18 mouse cellular contexts compared by ENCODE assay signal in the genomic region with DNA sequence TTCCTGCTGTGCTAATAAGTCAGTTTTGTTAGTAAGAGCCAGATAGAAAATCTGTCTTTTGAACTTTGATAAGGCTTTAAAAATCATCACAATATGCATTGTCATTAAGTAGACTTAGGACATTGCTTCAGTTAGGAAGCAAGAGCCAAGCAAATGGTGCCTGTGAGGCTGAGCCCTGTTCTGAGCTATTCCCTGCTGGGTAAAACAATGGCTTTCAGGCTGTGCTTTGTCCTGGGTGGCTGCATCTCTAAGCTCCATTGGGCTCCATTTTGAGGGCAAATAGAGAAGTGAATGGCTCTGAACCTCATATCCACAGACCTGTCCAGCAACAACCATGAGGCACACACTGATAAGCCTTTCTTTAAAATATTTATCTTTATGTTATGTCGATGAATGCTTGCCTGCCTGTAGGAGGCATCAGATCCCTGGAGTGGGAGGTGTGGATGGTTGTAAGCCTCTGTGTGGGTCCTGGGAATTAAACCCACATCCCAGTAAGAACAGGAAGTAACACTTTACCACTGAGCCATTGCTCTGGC. TPM values are rescaled to one million over a fixed set of nuclear protein-coding genes. Genes with fewer than 3 reads are reported as not detected.
DNase-seq lines count a peak whose midpoint lies in the region; ATAC-seq and TF ChIP-seq lines count a peak whose summit lies in the region.
"Had no signal": no experiment of that assay in that cellular context is flagged by ENCODE, and none has a peak within 500 bp of the region (broad histone marks: within the 10 kb centered on the region; RNA-seq: fewer than 3 reads in every experiment).

No protein-coding gene starts in this region.

- no peaks in the 10 kb centered on the region for H3K9me3 ChIP-seq in MEL (replicated peaks; ENCODE audit: insufficient read depth, low read length)
- H3K9me3 ChIP-seq in liver, embryonic 12.5 days (replicated peaks) = no peaks in the 10 kb centered on the region
- H3K9me3 ChIP-seq in forebrain, embryonic 16.5 days (ENCODE audit: control insufficient read depth, low read length) = no peaks in the 10 kb centered on the region
- H3K9me3 ChIP-seq: embryonic facial prominence, embryonic 15.5 days; heart, embryonic 15.5 days; hindbrain, embryonic 15.5 days; limb, embryonic 10.5 days had no signal

- H3K27ac ChIP-seq in MEL (ENCODE audit: control insufficient read depth, low read depth, low read length) = no peak overlapping the region
- H3K27ac ChIP-seq in liver, embryonic 12.5 days = peak overlapping the region; percentile 53
- no peak overlapping the region for H3K27ac ChIP-seq in forebrain, embryonic 16.5 days (ENCODE audit: low read length)
- H3K27ac ChIP-seq: embryonic facial prominence, embryonic 15.5 days; heart, embryonic 15.5 days; hindbrain, embryonic 15.5 days; layer of hippocampus, adult 2 months; limb, embryonic 10.5 days had no signal

- peak in 1 of 3 experiments; percentile 33; a peak in 2 of 6 replicates for TF ChIP-seq CTCF in MEL (IDR thresholded peaks at IDR 0.05 in 2 of 3, conservative IDR thresholded peaks at IDR 0.05 in 1 of 3; ENCODE audit: control insufficient read depth in 1 of 3, insufficient read depth in 1 of 3, low read depth in 2 of 3, low read length in 3 of 3, poor library complexity in 1 of 3, severe bottlenecking in 1 of 3)

- H3K4me3 ChIP-seq in MEL (ENCODE audit: control insufficient read depth in 1 of 2, insufficient read depth in 1 of 2, low read depth in 2 of 2, low read length in 2 of 2) = no peak overlapping the region
- no peak overlapping the region for H3K4me3 ChIP-seq in liver, embryonic 12.5 days
- no peak overlapping the region for H3K4me3 ChIP-seq in forebrain, embryonic 16.5 days (replicated peaks; ENCODE audit: low read length)
- H3K4me3 ChIP-seq: embryonic facial prominence, embryonic 15.5 days; heart, embryonic 15.5 days; hindbrain, embryonic 15.5 days; layer of hippocampus, adult 2 months; limb, embryonic 10.5 days had no signal

- no peaks in the 10 kb centered on the region for H3K27me3 ChIP-seq in MEL (ENCODE audit: control insufficient read depth in 1 of 2, insufficient read depth in 2 of 2, low read length in 2 of 2)
- no peaks in the 10 kb centered on the region for H3K27me3 ChIP-seq in liver, embryonic 12.5 days (replicated peaks)
- peaks cover 2% of the 10 kb centered on the region for H3K27me3 ChIP-seq in forebrain, embryonic 16.5 days (replicated peaks; ENCODE audit: control insufficient read depth, insufficient read depth, low read length)
- H3K27me3 ChIP-seq: hindbrain, embryonic 15.5 days had no signal

- peaks cover 0 to 12% of the 10 kb centered on the region in 2 experiments; a peak in 2 of 4 replicates for H3K36me3 ChIP-seq in MEL (ENCODE audit: control insufficient read depth in 1 of 2, insufficient read depth in 2 of 2, low read length in 2 of 2)
- no peaks in the 10 kb centered on the region for H3K36me3 ChIP-seq in liver, embryonic 12.5 days
- no peaks in the 10 kb centered on the region for H3K36me3 ChIP-seq in forebrain, embryonic 16.5 days (ENCODE audit: control insufficient read depth, insufficient read depth)
- H3K36me3 ChIP-seq: embryonic facial prominence, embryonic 15.5 days; heart, embryonic 15.5 days; hindbrain, embryonic 15.5 days; limb, embryonic 10.5 days had no signal

- no peak overlapping the region for H3K4me2 ChIP-seq in liver, embryonic 12.5 days
- no peak overlapping the region for H3K4me2 ChIP-seq in forebrain, embryonic 16.5 days (ENCODE audit: low read length)
- H3K4me2 ChIP-seq: embryonic facial prominence, embryonic 15.5 days; heart, embryonic 15.5 days; hindbrain, embryonic 15.5 days had no signal

- no peak overlapping the region for H3K9ac ChIP-seq in MEL (ENCODE audit: control insufficient read depth, low read depth, low read length, poor library complexity, severe bottlenecking)
- no peak overlapping the region for H3K9ac ChIP-seq in liver, embryonic 12.5 days
- H3K9ac ChIP-seq in forebrain, embryonic 16.5 days (replicated peaks; ENCODE audit: low read depth, low read length) = no peak overlapping the region
- H3K9ac ChIP-seq: embryonic facial prominence, embryonic 15.5 days; heart, embryonic 15.5 days; hindbrain, embryonic 15.5 days had no signal

- DNase-seq in MEL (ENCODE audit: low read depth, low spot score) (peak; percentile 72), R1 (ENCODE audit: low read depth, low spot score) (peak; percentile 70)
- DNase-seq in heart, postnatal 36 days = no peak
- DNase-seq in T-cell, adult 2 months (ENCODE audit: low spot score) = no peak
- DNase-seq: cerebellum, adult 8-10 months; cerebellum, postnatal 36 days; kidney, postnatal 25 days; lung, adult 2 months; thymus, postnatal 14 days had no signal

- intact Hi-C loops in heart, postnatal 36 days (cut with DNase I) = no loop called here

- peak; percentile 52 to 67 for TF ChIP-seq EP300 in MEL (IDR thresholded peaks at IDR 0.05; ENCODE audit: low read depth in 1 of 2, low read length in 2 of 2)

- TF ChIP-seq RAD21 in MEL (IDR thresholded peaks at IDR 0.05; ENCODE audit: low read depth, low read length) = no peak

- peaks cover 8 to 27% of the 10 kb centered on the region in 2 experiments for H3K4me1 ChIP-seq in MEL (ENCODE audit: control insufficient read depth in 1 of 2, insufficient read depth in 2 of 2, low read length in 2 of 2)
- H3K4me1 ChIP-seq in liver, embryonic 12.5 days = peaks cover 63% of the 10 kb centered on the region
- peaks cover 11% of the 10 kb centered on the region for H3K4me1 ChIP-seq in forebrain, embryonic 16.5 days (replicated peaks; ENCODE audit: control insufficient read depth, insufficient read depth, low read length)

- no peak for TF ChIP-seq POLR2A in MEL (IDR thresholded peaks at IDR 0.05; ENCODE audit: control insufficient read depth in 1 of 2, insufficient read depth in 1 of 2, low read depth in 1 of 2, low read length in 2 of 2, poor library complexity in 1 of 2)

- 0% methylated on average over 1 of the region's 1 CpGs for WGBS in liver, embryonic 12.5 days (ENCODE audit: insufficient replicate concordance)
- 3% methylated on average over 1 of the region's 1 CpGs for WGBS in forebrain, embryonic 16.5 days

- ATAC-seq in liver, embryonic 12.5 days = no peak
- ATAC-seq in megakaryocyte progenitor cell, adult 5-6 weeks (replicated peaks; ENCODE audit: poor library complexity) = peak; percentile 20; the same call in 1 of the 2 replicates
- ATAC-seq in forebrain, embryonic 16.5 days = no peak
- ATAC-seq: forebrain, embryonic 14.5 days had no signal

- H3K79me2 ChIP-seq in MEL (ENCODE audit: control insufficient read depth, insufficient read depth, low read length, poor library complexity) = peaks cover 4% of the 10 kb centered on the region; the same call in 1 of the 2 replicates

TF ChIP-seq in MEL, 35 proteins besides CTCF, POLR2A, EP300 and RAD21 (continues in another document):
- TF ChIP-seq ZMIZ1 (IDR thresholded peaks at IDR 0.05; ENCODE audit: low read depth, low read length) (no peak), USF1 (IDR thresholded peaks at IDR 0.05; ENCODE audit: low read depth, low read length) (no peak), HCFC1 (IDR thresholded peaks at IDR 0.05; ENCODE audit: low read depth, low read length) (no peak), CHD2 (IDR thresholded peaks at IDR 0.05; ENCODE audit: low read length) (no peak), KAT2A (conservative IDR thresholded peaks at IDR 0.05; ENCODE audit: low read depth, low read length) (no peak), CHD1 (IDR thresholded peaks at IDR 0.05; ENCODE audit: low read depth, low read length) (no peak), MAX (IDR thresholded peaks at IDR 0.05; ENCODE audit: low read length) (0 out of 2 replicates have a peak, but pooled peaks have one; percentile 8), GATA1 (IDR thresholded peaks at IDR 0.05; ENCODE audit: low read depth, low read length) (peak; percentile 71), NELFE (IDR thresholded peaks at IDR 0.05; ENCODE audit: low read depth, low read length) (no peak), MYC (IDR thresholded peaks at IDR 0.05; ENCODE audit: low read depth, low read length) (0 out of 2 replicates have a peak, but pooled peaks have one; percentile 17), MEF2A (IDR thresholded peaks at IDR 0.05; ENCODE audit: extremely low read depth, insufficient replicate concordance, low read depth, low read length, poor library complexity, severe bottlenecking) (no peak), MAFK (IDR thresholded peaks at IDR 0.05; ENCODE audit: borderline replicate concordance, low read depth, low read length) (no peak), SIN3A (IDR thresholded peaks at IDR 0.05; ENCODE audit: low read length) (no peak)

RNA-seq across cellular contexts. Expression of gene Aqp11, which starts 3.7 kb away (rescaled TPM):
- 0.65 and 0.89 TPM in 2 replicates for total RNA-seq in MEL (2012; rRNA removed)
- polyA plus RNA-seq in MEL (2012; ENCODE audit: insufficient read depth in 1 of 2, insufficient read length in 2 of 2, low read depth in 1 of 2, low replicate concordance in 2 of 2, missing spikeins in 1 of 2) = 1 to 10 TPM in 1 of 2 experiments, not detected in 1; 3.9 TPM
- 12.1 and 12.8 TPM in 2 replicates for polyA plus RNA-seq in liver, embryonic 12.5 days (2016; fragmentation: Nextera tagmentation; extraction: Ambion mirVana)
- 4.1 and 4.3 TPM in 2 replicates for total RNA-seq in megakaryocyte progenitor cell, adult 5-6 weeks (2015)
- 2.9 and 3.9 TPM in 2 replicates for total RNA-seq in megakaryocyte progenitor cell, adult 5-6 weeks (2017)
- polyA plus RNA-seq in forebrain, embryonic 16.5 days (2015; fragmentation: Nextera tagmentation; extraction: Ambion mirVana) = 8.7 and 11.5 TPM in 2 replicates
- total RNA-seq in heart, postnatal 36 days (2021) = 1 to 10 TPM; 1.2 to 3.3 TPM

RNA-seq across cellular contexts. Expression of gene Clns1a, which starts 45.4 kb away (rescaled TPM):
- 140 and 141 TPM in 2 replicates for total RNA-seq in MEL (2012; rRNA removed)
- 100 to 1,000 TPM; 119 to 130 TPM for polyA plus RNA-seq in MEL (2012; ENCODE audit: insufficient read depth in 1 of 2, insufficient read length in 2 of 2, low read depth in 1 of 2, low replicate concordance in 2 of 2, missing spikeins in 1 of 2)
- 120 and 129 TPM in 2 replicates for polyA plus RNA-seq in liver, embryonic 12.5 days (2016; fragmentation: Nextera tagmentation; extraction: Ambion mirVana)
- 165 and 166 TPM in 2 replicates for total RNA-seq in megakaryocyte progenitor cell, adult 5-6 weeks (2015)
- total RNA-seq in megakaryocyte progenitor cell, adult 5-6 weeks (2017) = 163 and 168 TPM in 2 replicates
- polyA plus RNA-seq in forebrain, embryonic 16.5 days (2015; fragmentation: Nextera tagmentation; extraction: Ambion mirVana) = 213 and 217 TPM in 2 replicates
- total RNA-seq in heart, postnatal 36 days (2021) = 10 to 100 TPM; 23.1 to 28.8 TPM

RNA-seq across cellular contexts. Expression of gene Pak1, which starts 46.5 kb away (rescaled TPM):
- 2.5 and 2.8 TPM in 2 replicates for total RNA-seq in MEL (2012; rRNA removed)
- polyA plus RNA-seq in MEL (2012; ENCODE audit: insufficient read depth in 1 of 2, insufficient read length in 2 of 2, low read depth in 1 of 2, low replicate concordance in 2 of 2, missing spikeins in 1 of 2) = 1 to 10 TPM in 1 of 2 experiments, not detected in 1; 6.7 TPM
- 8.5 and 8.9 TPM in 2 replicates for polyA plus RNA-seq in liver, embryonic 12.5 days (2016; fragmentation: Nextera tagmentation; extraction: Ambion mirVana)
- 41.0 and 51.5 TPM in 2 replicates for total RNA-seq in megakaryocyte progenitor cell, adult 5-6 weeks (2015)
- 48.3 and 51.7 TPM in 2 replicates for total RNA-seq in megakaryocyte progenitor cell, adult 5-6 weeks (2017)
- 147 TPM in 2 replicates for polyA plus RNA-seq in forebrain, embryonic 16.5 days (2015; fragmentation: Nextera tagmentation; extraction: Ambion mirVana)
- 1 to 10 TPM in 1 of 2 experiments, under 1 TPM in 1; 0.61 to 2.0 TPM for total RNA-seq in heart, postnatal 36 days (2021)

Comparison
In these comparisons a context has a peak if more than half of its experiments do, and no peak if none do; other contexts are left out.
1. DNase-seq: peak in MEL (single experiment) and R1 (single experiment); none in heart, postnatal 36 days (0 of 2) and T-cell, adult 2 months (single experiment).
2. RNA of gene Pak1, which starts 46.5 kb away (total RNA-seq): 41.0 to 51.7 TPM in megakaryocyte progenitor cell, adult 5-6 weeks; 2.5 to 2.8 TPM in MEL and 0.61 to 2.0 TPM in heart, postnatal 36 days; every median in the first group is over 10 times any median in the second.